Mouse (Mus musculus) thymus, postnatal 25 days (tissue): ENCODE data around the gene Slc44a1.

Experiments used
- DNase-seq: peaks from one replicate; pipeline ENCODE4 v3.0.0; 2022

The Slc44a1 gene

DNA sequence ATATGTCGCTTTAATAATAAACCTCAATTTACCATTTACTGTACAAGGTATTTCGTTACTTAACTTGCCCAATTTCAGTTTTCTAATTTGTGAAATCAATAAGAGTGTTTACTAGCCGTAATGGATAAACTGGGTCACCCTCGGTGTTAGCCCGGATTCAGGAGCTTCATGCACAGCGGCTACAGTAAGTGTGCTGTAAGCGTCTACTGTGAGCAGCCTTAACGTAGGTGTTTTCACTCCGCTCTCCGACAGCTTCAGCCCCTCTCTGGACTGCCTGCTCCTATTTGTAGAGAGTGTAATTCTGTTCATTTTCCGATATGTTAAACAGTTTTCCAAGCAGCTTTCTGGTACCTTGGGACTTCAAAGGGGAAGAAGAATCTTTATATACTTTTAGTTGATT is 99.7 kb downstream of the Slc44a1 start:
- no peak for DNase-seq

DNA sequence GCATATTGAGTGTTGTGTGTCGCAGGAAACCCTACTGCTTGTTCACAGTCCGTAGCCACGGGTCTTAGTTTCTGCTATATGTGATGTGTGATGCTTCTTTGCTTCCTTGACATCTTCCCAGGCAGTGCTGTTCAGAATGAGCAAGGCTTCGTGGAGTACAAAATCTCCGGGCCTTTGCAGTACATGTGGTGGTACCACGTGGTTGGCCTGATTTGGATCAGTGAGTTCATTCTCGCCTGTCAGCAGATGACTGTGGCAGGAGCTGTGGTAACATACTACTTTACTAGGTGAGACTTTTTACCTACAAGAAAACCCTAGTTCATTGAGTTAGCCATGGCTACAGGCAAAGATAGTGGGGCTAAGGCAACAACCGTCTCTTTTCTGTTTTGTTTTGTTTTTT is 103.2 kb downstream of the Slc44a1 start:
- no peak for DNase-seq

DNA sequence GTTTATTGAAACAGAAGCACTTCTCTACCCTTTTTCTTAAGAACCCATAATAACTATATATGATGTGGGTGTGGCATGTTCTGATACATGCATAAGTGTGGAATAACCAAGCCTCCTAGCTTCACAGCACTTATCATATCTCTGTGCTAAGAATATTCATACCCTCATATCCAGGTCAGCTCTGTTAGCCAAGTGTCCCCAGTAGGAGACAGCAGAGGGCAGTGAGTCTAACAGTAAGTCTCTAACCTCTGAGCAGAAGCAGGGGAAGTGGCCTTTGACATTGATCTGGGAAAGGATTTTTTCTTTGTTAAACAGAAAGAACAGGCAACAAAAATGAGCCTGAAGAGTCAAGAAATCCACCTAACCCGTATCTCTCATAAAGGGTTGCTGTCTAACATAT is 104.7 kb downstream of the Slc44a1 start:
- DNase-seq: no peak

DNA sequence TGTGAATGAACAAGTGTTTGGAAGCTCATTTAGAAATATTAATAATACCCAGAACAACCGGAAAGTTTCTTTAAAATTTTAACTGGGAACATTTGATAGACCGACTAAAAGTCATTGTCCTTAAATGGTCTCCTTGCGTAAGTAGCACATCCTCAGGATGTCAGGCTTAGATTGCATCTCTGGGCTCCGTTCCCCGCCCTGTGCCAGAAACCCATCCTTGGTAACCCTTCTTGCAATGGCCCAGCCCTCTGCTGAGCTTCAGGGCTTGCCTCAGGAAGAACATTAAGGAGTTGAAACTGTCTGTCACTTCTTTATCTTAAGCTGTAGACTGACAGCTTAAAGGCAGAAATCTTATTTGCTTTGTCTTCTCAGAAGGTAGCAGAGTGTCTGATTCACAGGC is 107.2 kb downstream of the Slc44a1 start:
- no peak for DNase-seq

DNA sequence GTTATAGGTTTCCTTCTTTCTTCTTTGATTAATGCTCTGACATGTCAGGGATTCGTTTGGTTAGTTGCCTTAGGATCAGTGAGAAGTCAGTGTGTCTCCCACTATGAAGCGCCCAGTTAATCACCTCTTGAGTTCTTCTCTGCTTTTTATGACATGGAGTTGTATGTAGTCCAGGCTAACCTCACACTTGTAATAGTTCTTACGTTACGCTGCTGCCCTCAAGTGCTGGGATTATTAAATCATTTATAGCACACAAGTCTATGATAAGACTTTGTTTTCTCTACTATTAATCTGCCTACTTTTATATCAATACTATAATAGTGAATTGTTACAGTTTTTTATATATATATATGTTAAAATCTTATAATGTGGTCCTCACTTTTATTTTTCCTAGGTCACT is 109.2 kb downstream of the Slc44a1 start:
- no peak for DNase-seq

DNA sequence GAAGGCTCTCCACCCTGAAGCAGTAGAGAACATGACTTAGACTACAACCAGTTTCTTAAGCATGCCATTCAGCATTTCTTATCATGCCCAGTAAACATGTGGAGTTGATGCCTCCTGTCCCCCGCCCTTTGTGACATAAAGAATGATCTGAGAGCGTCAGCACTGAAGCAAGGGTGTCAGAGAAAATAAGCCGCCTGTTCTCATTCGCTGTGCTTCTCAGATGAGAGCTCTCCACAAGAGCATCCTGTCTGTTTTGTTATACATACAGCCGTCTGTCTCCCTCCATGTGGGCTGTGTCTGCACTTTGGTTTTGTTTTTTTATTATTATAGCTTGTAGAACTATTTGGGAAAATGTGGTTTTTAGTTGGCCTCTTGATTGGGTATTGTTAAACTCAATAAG is 124.4 kb downstream of the Slc44a1 start:
- no peak for DNase-seq

DNA sequence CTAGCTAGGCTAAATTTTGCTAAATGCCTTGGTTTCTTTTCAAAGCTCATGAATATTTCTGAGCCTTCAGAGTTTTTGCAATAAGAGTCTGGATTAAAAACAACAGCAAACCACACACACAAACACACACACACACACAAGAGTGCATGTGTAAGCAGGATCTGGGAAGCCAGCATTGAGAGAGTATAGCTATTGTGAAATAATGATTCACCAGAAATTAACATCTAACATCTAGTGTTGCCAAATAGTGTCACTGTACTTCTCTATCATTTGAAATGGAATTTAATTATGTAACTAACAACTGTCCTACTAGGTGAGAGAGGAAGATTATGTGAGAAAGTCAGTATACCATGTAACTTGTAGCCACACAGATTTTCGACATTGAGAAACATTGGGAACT is 126.9 kb downstream of the Slc44a1 start:
- no peak for DNase-seq

DNA sequence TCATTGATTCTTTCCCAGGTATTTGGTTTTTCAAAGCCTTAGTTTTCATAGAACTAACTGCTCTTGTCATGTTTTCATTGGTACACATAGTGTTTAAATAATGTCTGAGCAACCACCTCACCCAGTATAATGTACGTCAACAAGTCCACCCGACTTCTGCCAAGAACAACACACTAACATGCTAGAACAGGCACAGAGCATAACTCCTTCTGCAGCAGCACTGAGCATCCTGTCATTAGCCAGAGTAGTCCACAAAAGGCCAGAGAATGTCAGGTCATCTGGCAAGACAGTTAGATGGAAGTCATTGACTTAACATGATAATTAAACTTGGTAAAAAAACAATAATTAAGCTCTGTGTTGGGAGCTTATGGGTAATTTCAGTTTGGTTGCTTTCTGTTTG is 135.3 kb downstream of the Slc44a1 start:
- no peak for DNase-seq

DNA sequence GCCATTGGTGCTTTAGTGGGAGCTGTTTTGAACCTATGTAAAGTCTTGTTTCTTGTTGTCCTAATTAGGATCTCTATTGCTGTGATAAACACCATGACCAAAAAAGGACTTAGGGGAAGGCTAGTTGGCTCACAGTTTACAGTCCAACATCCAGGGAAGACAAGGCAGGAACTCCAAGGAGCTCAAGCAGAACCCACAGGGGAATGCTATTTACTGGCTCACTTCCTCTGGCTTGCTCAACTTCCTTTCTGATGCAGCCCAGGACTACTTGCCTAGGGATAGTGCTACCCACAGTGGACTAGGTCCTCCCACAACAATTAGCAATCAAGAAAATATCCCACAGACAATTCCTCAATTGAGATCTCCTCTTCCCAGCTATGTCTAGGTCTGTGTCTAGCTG is 147.5 kb downstream of the Slc44a1 start:
- DNase-seq: no peak

DNA sequence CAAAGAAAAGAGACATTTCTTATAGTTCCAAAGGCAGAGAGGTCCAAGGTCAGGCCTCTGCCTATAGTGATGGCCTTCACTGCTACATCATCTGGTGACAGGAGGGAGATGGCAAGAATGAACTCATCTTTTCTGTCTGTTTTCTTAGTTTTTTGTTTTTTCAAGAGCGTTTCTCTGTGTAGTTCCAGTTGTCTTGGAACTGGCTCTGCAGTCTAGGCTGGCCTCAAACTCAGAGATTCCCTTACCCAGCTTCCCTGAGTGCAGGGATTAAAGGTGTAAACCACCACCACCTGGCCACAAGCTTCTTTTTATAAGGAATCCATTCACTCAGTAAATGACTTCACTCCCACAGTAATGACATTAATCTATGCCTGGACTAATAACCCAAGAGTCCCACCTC is 148.7 kb downstream of the Slc44a1 start:
- DNase-seq: no peak

DNA sequence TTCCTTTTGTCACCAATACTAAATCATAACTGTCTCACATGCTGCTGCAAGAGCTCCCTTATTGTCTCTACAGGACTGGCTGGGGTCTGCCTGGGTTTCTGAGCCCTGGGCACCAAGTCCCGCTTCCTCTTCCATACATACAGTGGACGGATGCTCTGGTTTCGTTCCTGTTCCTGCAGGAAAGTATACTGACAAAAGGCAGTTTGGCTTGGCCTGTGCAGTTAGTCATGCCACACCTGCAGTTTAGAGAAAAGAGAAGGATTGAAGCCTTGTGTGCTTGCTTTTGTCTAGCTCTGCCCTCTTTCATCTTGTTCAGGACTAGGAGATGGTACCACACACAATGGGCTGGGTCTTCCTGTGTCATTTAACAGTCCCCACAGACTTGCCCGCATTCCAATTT is 149.3 kb downstream of the Slc44a1 start:
- DNase-seq: no peak

DNA sequence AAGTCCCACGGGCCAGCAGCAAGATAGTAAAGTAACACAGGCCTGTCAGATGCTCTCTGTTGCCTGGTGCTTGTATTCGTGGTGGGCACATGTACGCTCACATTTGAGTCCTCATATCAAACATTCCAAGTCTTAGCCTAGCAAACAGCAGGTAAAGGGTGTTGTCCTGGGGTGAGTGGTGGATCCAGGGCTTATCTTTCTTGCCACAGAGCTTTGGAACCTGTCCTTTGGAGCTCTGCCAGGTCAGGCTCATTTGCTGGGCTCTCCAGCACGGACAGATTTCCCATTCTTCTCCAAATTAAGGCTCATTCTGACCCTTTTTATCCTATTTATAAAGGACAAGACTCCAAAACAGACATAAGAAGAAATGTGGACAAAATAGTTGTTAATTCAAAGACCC is 149.9 kb downstream of the Slc44a1 start:
- no peak for DNase-seq

DNA sequence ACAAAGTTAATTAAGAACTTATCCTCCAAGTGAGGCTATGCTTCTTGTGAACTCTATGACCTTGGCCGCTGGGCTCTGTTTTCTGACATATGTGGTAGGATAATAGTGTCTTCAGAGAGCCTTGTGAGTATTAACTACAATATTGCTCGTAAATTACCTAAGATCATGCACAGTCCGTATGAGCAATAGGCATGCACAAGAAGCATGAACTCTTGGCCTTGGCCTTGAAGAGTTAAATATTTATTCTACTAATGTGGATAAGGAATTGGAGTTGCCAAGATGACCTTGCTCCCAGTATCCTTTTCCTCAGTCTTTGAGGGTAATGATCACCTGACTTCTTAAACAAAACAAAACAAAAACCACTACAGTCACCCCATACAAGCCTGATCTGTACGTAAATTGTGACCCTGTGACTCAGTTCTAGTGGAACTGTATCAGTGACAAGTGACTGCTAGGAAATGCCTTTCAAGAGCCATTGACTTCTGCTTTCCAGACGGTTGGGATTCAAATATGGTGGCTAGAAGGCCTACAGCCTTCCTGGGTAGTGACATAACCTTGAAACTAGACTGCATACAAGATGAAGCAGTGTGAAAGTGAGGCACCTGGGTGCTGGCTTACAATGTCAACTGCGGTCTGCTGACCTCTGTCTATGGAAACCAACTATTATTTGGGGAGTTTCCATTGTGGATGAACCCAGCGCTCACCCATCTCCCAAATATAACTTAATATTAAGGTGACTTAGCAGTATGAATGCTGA is 150.7 kb downstream of the Slc44a1 start:
- no peak for DNase-seq

DNA sequence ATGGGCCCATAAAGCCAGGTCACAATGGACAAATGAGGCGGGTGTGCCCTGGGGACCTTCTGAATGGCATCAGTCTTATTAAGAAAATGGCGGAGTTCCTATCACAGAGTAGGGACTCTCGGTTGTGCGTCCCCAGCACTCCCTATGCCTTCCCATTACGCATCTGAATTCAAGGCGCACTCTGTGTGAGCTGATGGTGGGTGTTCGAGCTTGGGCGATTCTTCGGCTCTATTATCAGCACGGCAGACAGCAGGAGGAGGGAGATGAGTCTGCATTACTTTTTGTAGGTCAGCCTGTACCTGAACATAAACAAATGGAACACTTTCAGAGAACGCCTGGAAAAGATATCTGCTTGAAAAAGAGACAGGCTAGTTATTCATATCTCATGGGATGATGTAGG is 151.3 kb downstream of the Slc44a1 start:
- DNase-seq: no peak

DNA sequence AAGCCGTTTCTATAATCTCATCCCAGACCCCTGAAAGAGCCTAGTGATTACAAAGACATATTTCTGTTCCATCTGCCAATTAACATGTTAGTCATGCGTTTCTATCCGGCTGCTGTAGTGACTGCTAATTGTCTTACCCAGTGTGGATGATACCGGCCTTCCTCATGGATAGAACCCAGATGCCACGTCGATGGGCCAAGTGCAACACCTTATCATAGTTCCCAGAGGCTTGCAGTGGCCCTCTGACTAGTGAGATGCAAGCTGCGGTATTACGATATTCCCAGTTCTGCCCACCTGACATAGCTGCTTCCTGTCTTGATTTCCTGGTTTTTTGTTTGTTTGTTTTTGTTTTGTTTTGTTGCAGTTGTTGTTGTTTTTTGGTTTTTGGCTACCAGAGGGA is 151.7 kb downstream of the Slc44a1 start:
- no peak for DNase-seq

DNA sequence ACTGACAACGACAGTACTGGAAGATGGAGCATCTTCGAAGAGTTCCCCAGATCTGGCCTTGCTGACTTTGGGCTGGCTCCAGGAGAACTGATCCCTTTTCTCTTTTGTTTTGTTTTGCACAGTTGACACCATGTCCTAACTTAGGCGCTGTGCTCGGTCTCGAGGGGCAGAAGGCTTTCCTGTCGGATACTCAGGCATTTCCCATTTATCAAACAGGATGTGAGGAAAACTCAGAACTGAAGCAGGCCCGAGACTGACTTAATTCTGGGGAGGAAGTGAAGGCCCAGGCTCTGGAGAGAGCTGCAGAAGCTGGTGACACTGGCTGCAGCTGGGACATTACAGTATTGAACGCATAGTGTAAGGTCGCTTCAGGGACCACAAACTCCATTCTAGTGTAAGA is 152.2 kb downstream of the Slc44a1 start:
- no peak for DNase-seq

DNA sequence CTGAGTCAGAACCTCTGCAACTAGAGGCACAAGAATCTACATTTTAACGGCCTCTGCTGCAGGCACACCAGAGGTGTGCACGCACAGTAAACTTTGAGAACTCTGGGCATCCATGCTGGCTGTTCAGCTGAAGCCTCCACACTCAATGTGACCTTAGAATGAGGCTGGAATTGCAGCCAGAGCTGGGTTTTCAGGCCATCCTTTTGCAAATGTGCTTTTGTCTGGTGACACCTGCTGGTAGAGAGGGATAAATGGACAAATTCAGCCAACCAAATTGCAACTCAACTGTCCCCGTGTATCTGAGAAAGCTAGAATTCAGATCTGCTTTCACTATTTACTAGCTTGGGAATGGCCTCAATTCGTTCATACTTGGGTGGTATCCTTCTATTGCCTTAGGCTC is 154.0 kb downstream of the Slc44a1 start:
- DNase-seq: peak; percentile 20

DNA sequence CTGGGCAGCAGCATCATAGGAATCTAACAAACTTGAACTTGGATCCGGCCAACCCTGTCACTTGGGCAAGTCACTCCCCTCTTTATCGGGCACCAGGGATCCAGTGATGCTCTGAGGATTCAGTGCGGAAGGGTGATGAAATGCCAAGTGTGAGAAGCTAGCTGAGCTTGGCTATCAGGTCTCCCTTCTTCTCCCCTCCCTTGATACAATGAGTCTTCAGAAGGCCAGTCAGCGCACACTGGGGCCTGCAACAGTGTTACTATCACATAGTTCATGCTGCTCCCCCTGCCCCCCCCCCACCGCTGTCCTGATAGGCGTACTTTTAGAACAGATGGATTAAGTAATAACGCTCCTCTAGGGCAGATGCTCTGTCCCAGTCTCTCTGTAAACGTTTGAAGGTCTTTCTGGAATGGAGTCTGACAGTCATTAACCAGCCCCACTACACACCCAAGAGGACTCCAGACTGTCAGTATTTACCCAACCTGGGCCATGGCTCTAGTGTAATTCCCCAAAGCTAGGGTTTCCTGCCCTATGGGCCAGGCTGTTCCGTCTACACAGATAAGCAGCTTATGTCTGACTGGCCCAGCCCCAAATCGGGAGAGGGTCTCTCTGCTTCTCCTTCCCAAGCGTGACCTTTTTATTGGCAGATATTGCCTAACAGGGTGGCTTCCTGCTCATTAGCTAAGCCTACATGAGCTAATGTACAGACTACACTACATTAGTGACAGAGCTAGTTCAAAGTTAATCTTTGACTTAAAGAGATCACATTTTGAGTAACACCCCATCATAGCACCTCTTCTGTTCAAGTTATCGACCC is 155.2 kb downstream of the Slc44a1 start:
- DNase-seq: no peak

DNA sequence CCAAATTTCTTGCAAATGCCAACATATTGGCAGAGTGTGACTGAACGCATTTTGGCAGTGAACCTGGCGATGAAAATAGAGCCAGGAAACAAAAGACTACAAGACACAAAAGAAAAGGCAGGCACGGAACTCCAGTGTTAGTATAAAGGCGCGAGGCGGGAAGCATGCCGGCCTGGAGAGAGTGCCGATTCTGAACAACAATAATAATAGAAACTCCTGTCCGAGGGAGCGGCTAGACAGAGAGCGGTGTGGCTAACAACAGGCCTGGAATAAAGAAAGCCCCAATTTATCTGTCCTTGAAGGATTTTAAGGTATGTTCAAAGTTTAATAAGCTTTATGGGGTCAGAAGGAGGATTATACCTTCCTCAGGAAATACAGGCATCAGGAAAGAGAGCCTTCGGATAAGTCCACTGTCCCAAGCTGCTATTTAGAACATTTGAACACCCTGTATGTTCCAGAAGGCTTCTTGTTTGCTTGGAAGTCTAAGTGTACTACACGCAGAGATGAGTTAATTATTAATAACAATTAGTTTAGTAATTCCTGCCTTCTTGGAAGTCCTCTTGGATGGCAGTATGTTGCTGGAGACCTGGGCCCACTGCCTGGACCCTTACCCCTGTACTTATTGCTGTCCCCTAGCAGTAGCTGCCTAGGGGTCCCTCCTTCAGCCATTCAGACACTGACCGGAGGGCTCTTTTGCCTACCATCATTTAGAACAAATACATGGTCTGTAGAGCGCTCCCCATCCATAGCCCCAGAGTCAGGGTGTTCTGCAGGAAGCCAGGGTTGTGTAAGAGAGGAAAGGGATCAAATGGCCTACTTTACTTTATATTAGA is 156.1 kb downstream of the Slc44a1 start:
- no peak for DNase-seq

DNA sequence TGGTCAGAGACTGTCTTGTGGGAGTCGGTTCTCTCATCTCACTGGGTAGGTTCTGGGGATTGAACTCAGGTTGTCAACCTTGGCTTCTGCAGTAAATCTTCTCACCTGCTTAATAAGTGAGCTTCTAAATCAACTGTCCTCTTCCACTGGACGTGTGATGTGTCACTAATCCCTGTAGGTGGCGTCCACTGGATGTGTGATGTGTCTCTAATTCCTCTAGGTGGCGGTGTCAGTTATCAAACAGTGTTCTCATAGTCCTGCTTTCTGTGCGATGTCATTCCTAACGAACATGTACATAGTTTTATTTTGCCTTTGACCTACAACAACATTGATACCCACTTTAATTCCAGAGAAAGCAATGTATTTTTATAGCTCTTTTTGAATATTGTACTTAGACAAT is 160.2 kb downstream of the Slc44a1 start:
- no peak for DNase-seq

DNA sequence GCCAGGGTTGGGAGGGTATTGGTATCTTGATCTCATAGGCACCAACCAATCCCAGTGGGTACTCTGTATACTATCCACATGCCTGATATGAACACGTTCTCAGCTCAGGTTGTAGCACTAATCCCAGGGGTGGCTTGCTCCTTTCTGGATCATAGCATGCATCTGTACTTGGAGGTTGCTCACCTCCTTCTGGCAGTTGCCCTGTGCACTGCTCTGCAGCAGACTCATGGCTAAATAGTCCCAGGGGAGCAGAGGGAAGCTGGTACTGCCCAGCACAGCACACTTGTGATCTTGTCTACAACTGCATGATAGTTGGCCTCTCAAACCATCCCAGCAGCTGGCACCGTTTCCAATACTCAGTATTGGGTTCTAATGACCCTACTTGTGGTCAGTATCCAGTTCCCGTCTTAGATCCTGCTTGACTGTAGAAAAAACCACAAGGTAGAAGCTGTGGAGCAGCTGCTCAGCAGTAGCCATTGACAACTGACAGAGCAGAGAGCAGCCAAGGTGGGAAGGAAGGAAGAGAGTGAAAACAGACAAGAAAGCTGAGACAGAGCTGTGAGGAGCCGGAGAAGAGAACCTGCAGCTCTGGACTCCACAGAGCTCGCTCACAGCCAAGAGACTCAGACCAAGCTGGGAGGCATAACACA is 174.5 kb downstream of the Slc44a1 start:
- no peak for DNase-seq

DNA sequence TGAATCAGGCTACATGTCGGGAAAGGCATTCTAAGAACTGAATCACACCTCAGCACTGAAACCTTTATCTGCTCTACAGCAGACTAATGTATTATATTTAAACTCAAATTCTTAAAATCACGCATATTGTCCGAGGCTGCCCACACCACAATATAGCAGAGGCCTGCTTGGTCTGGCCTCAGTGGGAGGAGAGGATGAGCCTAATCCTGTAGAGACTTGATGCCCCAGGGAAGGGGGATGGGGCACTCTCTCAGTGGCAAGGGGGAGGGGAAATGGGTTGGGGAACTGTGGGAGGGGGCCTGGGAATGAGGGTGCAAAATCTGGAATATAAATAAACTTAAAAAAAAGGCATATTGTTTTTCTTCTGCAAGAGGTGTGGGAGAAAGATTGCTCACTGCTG is 177.8 kb downstream of the Slc44a1 start:
- no peak for DNase-seq

DNA sequence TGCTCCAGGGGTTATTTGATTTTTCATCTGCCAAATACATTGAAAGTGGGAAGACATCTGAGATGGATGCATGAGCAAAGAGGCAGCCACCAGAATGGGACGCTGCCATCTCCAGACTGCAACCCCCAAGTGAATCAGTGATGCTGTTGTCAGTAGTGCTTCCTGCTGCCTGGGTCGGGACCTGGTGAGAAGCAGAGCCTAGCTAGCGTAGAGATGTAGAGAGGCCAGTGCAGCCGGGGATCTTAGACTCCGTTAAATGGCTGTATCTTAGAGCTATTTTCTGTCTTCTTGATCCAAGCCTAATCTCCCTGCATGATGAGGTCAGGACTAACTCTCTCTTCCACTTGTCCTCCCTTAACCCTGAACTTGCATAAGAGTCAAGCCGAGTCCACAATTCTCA is 179.9 kb downstream of the Slc44a1 start:
- DNase-seq: no peak
